Mouse (Mus musculus): ENCODE measurements around the gene Ctnna3. TPM values are rescaled to one million over a fixed set of nuclear protein-coding genes. Genes with fewer than 3 reads are reported as not detected.

Gene Ctnna3
- total and polyA plus RNA-seq, 2 experiments from 2014 or later: 1.0 to 2.1 TPM

DNA sequence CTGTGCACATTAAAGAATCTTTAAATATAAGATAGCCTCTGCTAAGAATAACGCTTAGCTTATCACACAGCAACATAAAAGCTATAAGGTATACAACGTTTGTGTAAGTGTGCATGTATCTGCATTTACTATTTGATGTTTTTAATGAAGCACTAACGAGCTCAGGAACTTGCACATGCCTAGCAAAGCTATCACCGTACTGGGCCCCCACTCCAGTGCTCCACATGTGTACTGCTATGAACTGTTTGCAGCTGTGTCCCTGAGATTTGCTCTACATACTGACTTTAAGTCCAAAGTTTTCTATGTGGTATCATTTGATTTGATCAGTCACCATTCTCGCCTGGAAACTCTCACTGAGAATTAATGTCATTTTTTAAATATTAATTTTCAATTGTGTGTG lies 549.1 kb downstream of the Ctnna3 start:
- 78% methylated on average over 5 of the region's 5 CpGs for WGBS
- no peaks in the 10 kb centered on the region for H3K27me3 ChIP-seq (ENCODE audit: insufficient read depth, low read length)
- 0 out of 2 replicates have a peak overlapping the region, but pooled peaks have one; percentile 67 for H3K27ac ChIP-seq
- TF ChIP-seq CTCF (IDR thresholded peaks at IDR 0.05; ENCODE audit: low read depth): no peak
- no peaks in the 10 kb centered on the region for H3K9me3 ChIP-seq (ENCODE audit: low read length)
- ATAC-seq (0 out of 2 replicates have a peak, but pooled peaks have one; percentile 20), DNase-seq (ENCODE audit: low spot score) (no peak)
- H3K4me2 ChIP-seq (ENCODE audit: low read depth, low read length): no peak overlapping the region
- H3K36me3 ChIP-seq (ENCODE audit: insufficient read depth, low read length): no peaks in the 10 kb centered on the region
- H3K4me1 ChIP-seq (ENCODE audit: insufficient read depth, low read length): peaks cover 6% of the 10 kb centered on the region; the same call in 1 of the 2 replicates
- H3K9ac ChIP-seq (replicated peaks; ENCODE audit: low read length): no peak overlapping the region
- no peak overlapping the region for H3K4me3 ChIP-seq (ENCODE audit: low read length)

DNA sequence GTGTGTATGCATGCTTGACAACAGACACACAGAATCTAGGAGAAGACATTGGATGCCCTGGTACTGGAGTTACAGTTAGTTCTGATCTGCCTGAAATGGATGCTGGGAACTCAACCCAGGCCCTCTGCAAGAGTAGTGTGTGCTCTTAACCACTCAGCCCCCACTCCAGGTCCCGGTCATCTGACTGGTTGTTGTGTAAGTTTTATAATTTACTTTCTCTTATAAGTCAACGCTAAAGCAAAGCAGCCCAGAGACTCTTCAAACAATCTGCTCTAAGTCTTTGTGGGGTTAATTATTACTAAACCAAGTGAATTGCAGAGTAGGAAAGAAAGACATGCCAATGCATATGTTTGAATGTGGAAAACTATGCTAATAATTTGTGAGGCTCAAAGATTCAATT lies 549.5 kb downstream of the Ctnna3 start:
- Histone ChIP-seq H3K4me1 (ENCODE audit: insufficient read depth, low read length) (peaks cover 6% of the 10 kb centered on the region; the same call in 1 of the 2 replicates), H3K9ac (replicated peaks; ENCODE audit: low read length) (no peak overlapping the region), H3K4me2 (ENCODE audit: low read depth, low read length) (no peak overlapping the region), H3K9me3 (ENCODE audit: low read length) (no peaks in the 10 kb centered on the region), H3K27ac (no peak overlapping the region), H3K27me3 (ENCODE audit: insufficient read depth, low read length) (no peaks in the 10 kb centered on the region), H3K36me3 (ENCODE audit: insufficient read depth, low read length) (no peaks in the 10 kb centered on the region), H3K4me3 (ENCODE audit: low read length) (no peak overlapping the region)
- DNase-seq (ENCODE audit: low spot score) (no peak), ATAC-seq (no peak)
- WGBS: 86% methylated on average over 2 of the region's 2 CpGs
- TF ChIP-seq CTCF (IDR thresholded peaks at IDR 0.05; ENCODE audit: low read depth): no peak

DNA sequence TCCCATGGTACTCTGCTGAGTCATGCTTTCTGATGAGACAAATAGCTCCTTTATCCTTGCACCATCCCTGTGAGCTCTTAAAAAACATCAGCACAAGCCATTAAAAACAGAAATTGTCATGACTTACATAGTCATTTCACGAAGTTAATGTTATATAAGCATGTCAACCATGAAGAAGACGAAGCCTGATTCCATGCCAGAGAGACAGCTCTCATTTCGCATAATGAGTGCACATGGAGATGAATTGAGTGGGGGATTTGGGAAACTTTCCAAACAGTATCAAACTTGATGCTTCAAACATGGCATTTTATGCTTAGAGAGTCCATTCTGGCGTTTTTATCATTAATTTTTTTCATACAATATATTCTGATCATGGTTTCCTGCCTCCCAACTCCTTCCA lies 555.7 kb downstream of the Ctnna3 start:
- Histone ChIP-seq H3K27ac (no peak overlapping the region), H3K9me3 (ENCODE audit: low read length) (no peaks in the 10 kb centered on the region), H3K36me3 (ENCODE audit: insufficient read depth, low read length) (no peaks in the 10 kb centered on the region), H3K4me1 (ENCODE audit: insufficient read depth, low read length) (no peaks in the 10 kb centered on the region), H3K27me3 (ENCODE audit: insufficient read depth, low read length) (no peaks in the 10 kb centered on the region), H3K4me2 (ENCODE audit: low read depth, low read length) (no peak overlapping the region), H3K9ac (replicated peaks; ENCODE audit: low read length) (no peak overlapping the region), H3K4me3 (ENCODE audit: low read length) (no peak overlapping the region)
- DNase-seq (ENCODE audit: low spot score) (no peak), ATAC-seq (no peak)
- WGBS: 50% methylated on average over 4 of the region's 4 CpGs
- TF ChIP-seq CTCF (IDR thresholded peaks at IDR 0.05; ENCODE audit: low read depth): no peak

DNA sequence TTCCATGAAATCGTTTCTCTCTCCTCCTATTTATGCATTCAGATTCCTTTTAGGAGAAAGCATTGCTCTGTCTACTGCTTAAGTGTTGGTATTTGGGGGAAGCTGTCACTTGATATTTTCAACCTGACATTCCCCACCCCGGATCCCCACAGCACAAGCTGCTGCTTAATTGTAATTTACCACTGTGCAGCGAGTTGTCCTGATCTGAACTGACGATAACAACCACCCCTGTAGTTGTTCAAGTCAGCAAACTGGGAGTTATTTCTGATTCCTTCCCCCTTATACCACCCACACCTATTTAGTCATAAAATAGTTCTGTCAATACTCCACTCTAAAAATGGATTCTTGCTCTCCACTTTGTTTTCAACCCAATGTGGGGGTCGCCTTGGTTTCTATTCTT lies 564.4 kb downstream of the Ctnna3 start:
- no peak overlapping the region for H3K27ac ChIP-seq
- H3K27me3 ChIP-seq (ENCODE audit: insufficient read depth, low read length): no peaks in the 10 kb centered on the region
- H3K4me2 ChIP-seq (ENCODE audit: low read depth, low read length): no peak overlapping the region
- DNase-seq (ENCODE audit: low spot score) (no peak), ATAC-seq (no peak)
- H3K4me3 ChIP-seq (ENCODE audit: low read length): no peak overlapping the region
- H3K9ac ChIP-seq (replicated peaks; ENCODE audit: low read length): no peak overlapping the region
- no peaks in the 10 kb centered on the region for H3K36me3 ChIP-seq (ENCODE audit: insufficient read depth, low read length)
- no peak for TF ChIP-seq CTCF (IDR thresholded peaks at IDR 0.05; ENCODE audit: low read depth)
- no peaks in the 10 kb centered on the region for H3K4me1 ChIP-seq (ENCODE audit: insufficient read depth, low read length)
- H3K9me3 ChIP-seq (ENCODE audit: low read length): no peaks in the 10 kb centered on the region
- 85% methylated on average over 5 of the region's 5 CpGs for WGBS

DNA sequence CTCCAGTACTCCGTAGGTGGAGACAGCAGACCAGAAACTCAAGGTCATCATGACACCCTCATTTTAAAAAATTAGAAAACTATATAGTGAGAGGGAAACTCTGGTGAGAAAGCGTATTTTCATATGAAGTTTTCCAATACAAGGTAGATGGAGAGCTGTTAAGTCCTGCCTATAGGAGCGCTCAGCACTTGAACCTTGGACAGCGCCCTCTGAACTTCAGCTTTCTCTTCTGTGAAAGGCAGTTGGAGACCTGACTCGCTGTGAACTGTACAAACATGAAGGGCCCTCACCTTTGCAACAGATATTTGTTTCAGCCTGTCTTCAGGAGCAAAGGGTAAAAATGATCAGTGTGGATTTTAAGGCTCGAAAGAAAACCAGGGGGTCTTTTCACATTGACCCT lies 571.6 kb downstream of the Ctnna3 start:
- no peak for TF ChIP-seq CTCF (IDR thresholded peaks at IDR 0.05; ENCODE audit: low read depth)
- ATAC-seq (no peak), DNase-seq (ENCODE audit: low spot score) (no peak)
- Histone ChIP-seq H3K4me2 (ENCODE audit: low read depth, low read length) (no peak overlapping the region), H3K9me3 (ENCODE audit: low read length) (no peaks in the 10 kb centered on the region), H3K27ac (no peak overlapping the region), H3K27me3 (ENCODE audit: insufficient read depth, low read length) (no peaks in the 10 kb centered on the region), H3K4me1 (ENCODE audit: insufficient read depth, low read length) (no peaks in the 10 kb centered on the region), H3K36me3 (ENCODE audit: insufficient read depth, low read length) (no peaks in the 10 kb centered on the region), H3K4me3 (ENCODE audit: low read length) (no peak overlapping the region), H3K9ac (replicated peaks; ENCODE audit: low read length) (no peak overlapping the region)
- 83% methylated on average over 6 of the region's 6 CpGs for WGBS

DNA sequence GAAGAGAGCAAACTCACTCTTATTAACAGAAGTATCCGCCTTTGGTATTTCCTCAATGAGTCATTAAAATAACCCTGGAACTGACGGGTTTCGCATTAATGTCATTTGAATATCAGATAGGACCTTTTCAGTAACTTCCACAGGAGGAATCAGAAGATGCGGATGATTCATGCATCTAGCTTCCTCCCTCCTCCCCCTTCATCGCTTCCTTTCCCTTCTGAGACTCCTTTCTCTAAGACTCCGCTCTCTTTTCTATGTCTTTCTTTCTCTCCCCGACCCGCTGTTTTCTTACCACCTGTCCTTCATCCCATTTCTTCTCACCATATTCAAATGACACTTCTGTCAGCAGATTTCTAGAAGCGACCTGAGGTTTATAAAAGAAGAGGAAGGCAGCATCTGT lies 572.1 kb downstream of the Ctnna3 start:
- no peak overlapping the region for H3K4me2 ChIP-seq (ENCODE audit: low read depth, low read length)
- DNase-seq (ENCODE audit: low spot score) (no peak), ATAC-seq (no peak)
- H3K4me3 ChIP-seq (ENCODE audit: low read length): no peak overlapping the region
- WGBS: 84% methylated on average over 9 of the region's 9 CpGs
- TF ChIP-seq CTCF (IDR thresholded peaks at IDR 0.05; ENCODE audit: low read depth): no peak
- no peaks in the 10 kb centered on the region for H3K36me3 ChIP-seq (ENCODE audit: insufficient read depth, low read length)
- H3K27me3 ChIP-seq (ENCODE audit: insufficient read depth, low read length): no peaks in the 10 kb centered on the region
- H3K4me1 ChIP-seq (ENCODE audit: insufficient read depth, low read length): no peaks in the 10 kb centered on the region
- no peak overlapping the region for H3K9ac ChIP-seq (replicated peaks; ENCODE audit: low read length)
- H3K27ac ChIP-seq: no peak overlapping the region
- no peaks in the 10 kb centered on the region for H3K9me3 ChIP-seq (ENCODE audit: low read length)

DNA sequence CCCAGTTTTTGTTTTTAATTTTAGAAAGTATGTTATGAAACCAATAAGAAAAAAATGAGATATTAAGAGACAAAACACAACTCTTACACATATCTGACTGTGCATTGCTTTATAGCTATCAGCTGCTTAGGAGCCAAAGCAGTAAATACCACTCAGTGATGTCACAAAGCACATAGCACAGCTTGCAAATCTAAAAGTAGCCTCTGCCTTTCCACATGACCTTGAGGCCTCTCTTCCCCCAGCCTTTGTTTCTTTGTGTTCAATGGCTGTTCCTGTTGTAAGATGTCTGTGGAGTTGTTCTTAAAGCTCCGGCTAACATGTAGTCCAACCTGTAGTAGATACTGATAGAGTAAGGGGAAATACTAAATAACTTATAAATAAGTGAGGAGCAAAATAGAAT lies 590.4 kb downstream of the Ctnna3 start:
- H3K4me1 ChIP-seq (ENCODE audit: insufficient read depth, low read length): no peaks in the 10 kb centered on the region
- no peaks in the 10 kb centered on the region for H3K9me3 ChIP-seq (ENCODE audit: low read length)
- no peaks in the 10 kb centered on the region for H3K27me3 ChIP-seq (ENCODE audit: insufficient read depth, low read length)
- no peak overlapping the region for H3K27ac ChIP-seq
- 87% methylated on average over 1 of the region's 1 CpGs for WGBS
- H3K4me2 ChIP-seq (ENCODE audit: low read depth, low read length): no peak overlapping the region
- H3K36me3 ChIP-seq (ENCODE audit: insufficient read depth, low read length): no peaks in the 10 kb centered on the region
- ATAC-seq (no peak), DNase-seq (ENCODE audit: low spot score) (no peak)
- no peak overlapping the region for H3K4me3 ChIP-seq (ENCODE audit: low read length)
- H3K9ac ChIP-seq (replicated peaks; ENCODE audit: low read length): no peak overlapping the region
- TF ChIP-seq CTCF (IDR thresholded peaks at IDR 0.05; ENCODE audit: low read depth): no peak

Measured in hindbrain, postnatal 0 days (tissue).